ENCODE assay signal across 17 mouse cellular contexts in the genomic region with DNA sequence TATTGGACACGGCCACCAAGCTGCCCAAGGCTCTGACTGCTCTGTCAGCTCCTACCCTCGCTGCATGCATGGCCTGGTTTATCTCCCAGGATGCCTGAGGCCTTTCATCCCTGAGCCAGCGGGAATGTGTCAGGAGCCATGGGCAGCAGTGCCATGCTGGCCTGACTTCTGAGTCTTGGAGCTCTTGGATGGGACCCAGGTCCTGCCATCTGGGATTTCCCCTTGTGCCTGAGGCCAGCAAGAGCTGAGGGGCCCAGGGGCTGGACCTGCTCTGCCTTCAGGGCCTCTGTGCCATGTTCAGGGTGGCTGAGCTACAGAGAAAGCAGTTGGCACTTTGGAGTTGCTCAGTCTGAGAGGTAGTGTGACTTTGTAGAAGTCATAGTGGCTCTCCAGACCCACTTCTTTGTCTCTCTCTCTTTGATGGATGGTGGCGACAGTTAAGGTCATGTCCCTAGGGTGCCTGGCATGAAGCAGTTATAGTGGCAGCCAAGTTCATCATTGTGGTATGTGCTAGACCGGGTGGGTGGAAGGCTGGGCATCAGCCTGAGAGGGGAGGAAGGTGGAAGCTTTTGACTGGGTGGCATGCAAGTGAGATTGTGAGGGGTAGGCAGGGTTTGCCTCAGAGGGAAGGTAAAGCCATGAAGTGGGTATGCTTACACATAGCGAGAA. TPM values are rescaled to one million over a fixed set of nuclear protein-coding genes. Genes with fewer than 3 reads are reported as not detected.
DNase-seq lines count a peak whose midpoint lies in the region; ATAC-seq lines count a peak whose summit lies in the region.
"Had no signal": no experiment of that assay in that cellular context is flagged by ENCODE, and none has a peak within 500 bp of the region (broad histone marks: within the 10 kb centered on the region; RNA-seq: fewer than 3 reads in every experiment).

No protein-coding gene starts in this region.

- H3K36me3 ChIP-seq in heart, embryonic 10.5 days, result no peaks in the 10 kb centered on the region
- H3K36me3 ChIP-seq in embryonic facial prominence, embryonic 10.5 days (replicated peaks), result no peaks in the 10 kb centered on the region
- H3K36me3 ChIP-seq: forebrain, embryonic 12.5 days; hindbrain, embryonic 15.5 days; midbrain, embryonic 13.5 days; neural tube, embryonic 12.5 days had no signal

- H3K9me3 ChIP-seq in heart, embryonic 10.5 days, result no peaks in the 10 kb centered on the region
- H3K9me3 ChIP-seq in embryonic facial prominence, embryonic 10.5 days, result no peaks in the 10 kb centered on the region
- H3K9me3 ChIP-seq: forebrain, embryonic 12.5 days; hindbrain, embryonic 15.5 days; midbrain, embryonic 13.5 days; neural tube, embryonic 12.5 days had no signal

- DNase-seq in heart, adult 18-20 months, result peak; percentile 32 to 51
- DNase-seq in heart, embryonic 10.5 days (ENCODE audit: low spot score), result no peak
- peak; percentile 53 for DNase-seq in NIH3T3 (ENCODE audit: low read depth)
- peak; percentile 77 for DNase-seq in cerebellum, adult 11 months
- no peak for DNase-seq in embryonic facial prominence, embryonic 10.5 days (ENCODE audit: low spot score)
- DNase-seq in thymus, postnatal 36 days, result no peak
- no peak for DNase-seq in spleen, postnatal 4 days (ENCODE audit: low spot score in 2 of 2)
- DNase-seq: lung, embryonic 14.5 days; retina, postnatal 1 day had no signal

- H3K27me3 ChIP-seq in heart, embryonic 10.5 days (ENCODE audit: insufficient read depth, poor library complexity, severe bottlenecking), result peaks cover 39% of the 10 kb centered on the region
- 0 out of 2 replicates have a peak, but pooled peaks cover 5% of the 10 kb centered on the region for H3K27me3 ChIP-seq in embryonic facial prominence, embryonic 10.5 days (replicated peaks; ENCODE audit: low read depth, poor library complexity, severe bottlenecking)
- H3K27me3 ChIP-seq: hindbrain, embryonic 15.5 days; midbrain, embryonic 13.5 days; neural tube, embryonic 12.5 days had no signal

- 72% methylated on average over 6 of the region's 6 CpGs for WGBS in heart, embryonic 10.5 days
- WGBS in embryonic facial prominence, embryonic 10.5 days, result 84% methylated on average over 6 of the region's 6 CpGs

- H3K4me3 ChIP-seq in heart, embryonic 10.5 days, result no peak overlapping the region
- no peak overlapping the region for H3K4me3 ChIP-seq in embryonic facial prominence, embryonic 10.5 days
- H3K4me3 ChIP-seq: forebrain, embryonic 12.5 days; hindbrain, embryonic 15.5 days; midbrain, embryonic 13.5 days; neural tube, embryonic 12.5 days had no signal

- H3K27ac ChIP-seq in heart, embryonic 10.5 days, result no peak overlapping the region
- H3K27ac ChIP-seq in embryonic facial prominence, embryonic 10.5 days (replicated peaks), result peak overlapping the region; percentile 2; the same call in 1 of the 2 replicates
- H3K27ac ChIP-seq: forebrain, embryonic 12.5 days; hindbrain, embryonic 15.5 days; midbrain, embryonic 13.5 days; neural tube, embryonic 12.5 days had no signal

- H3K4me1 ChIP-seq in heart, embryonic 10.5 days, result peaks cover 10% of the 10 kb centered on the region
- H3K4me1 ChIP-seq in embryonic facial prominence, embryonic 10.5 days, result peaks cover 39% of the 10 kb centered on the region

- no peak for ATAC-seq in megakaryocyte, adult 5-6 weeks (ENCODE audit: poor library complexity, severe bottlenecking)
- ATAC-seq: CD4-positive, CD25-positive, alpha-beta regulatory T cell, adult 4 months; midbrain, embryonic 13.5 days had no signal

RNA-seq across cellular contexts. Expression of gene Cacna1i, which starts 30.1 kb away (rescaled TPM):
- total RNA-seq in heart, adult 18-20 months (2021), result under 1 TPM in 1 of 2 experiments, not detected in 1; 0.18 TPM
- polyA plus RNA-seq in heart, embryonic 10.5 days (2016; fragmentation: Nextera tagmentation; extraction: Ambion mirVana), result 0.04 TPM in 1 of 2 replicates, not detected in the other
- polyA plus RNA-seq in embryonic facial prominence, embryonic 10.5 days (2016; fragmentation: Nextera tagmentation; extraction: Ambion mirVana), result 0.02 and 0.03 TPM in 2 replicates
- 0.02 TPM in 1 of 2 replicates, not detected in the other for total RNA-seq in megakaryocyte, adult 5-6 weeks (2015)
- not detected in 2 replicates for total RNA-seq in megakaryocyte, adult 5-6 weeks (2017)
- polyA plus RNA-seq: CD4-positive, CD25-positive, alpha-beta regulatory T cell, adult 4 months; embryonic facial prominence, embryonic 11.5 days; kidney, embryonic 16.5 days; lung, embryonic 14.5 days had no signal

RNA-seq across cellular contexts. Expression of gene Rps19bp1, which starts 53.0 kb away (rescaled TPM):
- 10 to 100 TPM; 17.0 to 17.4 TPM for total RNA-seq in heart, adult 18-20 months (2021)
- 46.1 and 62.5 TPM in 2 replicates for polyA plus RNA-seq in heart, embryonic 10.5 days (2016; fragmentation: Nextera tagmentation; extraction: Ambion mirVana)
- 68.1 and 73.2 TPM in 2 replicates for polyA plus RNA-seq in embryonic facial prominence, embryonic 10.5 days (2016; fragmentation: Nextera tagmentation; extraction: Ambion mirVana)
- total RNA-seq in megakaryocyte, adult 5-6 weeks (2015), result 32.9 and 35.4 TPM in 2 replicates
- 12.6 and 20.3 TPM in 2 replicates for total RNA-seq in megakaryocyte, adult 5-6 weeks (2017)

Comparison
In these comparisons a context has a peak if more than half of its experiments do, and no peak if none do; other contexts are left out.
1. DNase-seq: peak in heart, adult 18-20 months (2 of 2), NIH3T3 (single experiment) and cerebellum, adult 11 months (single experiment); none in heart, embryonic 10.5 days (single experiment), embryonic facial prominence, embryonic 10.5 days (single experiment), thymus, postnatal 36 days (0 of 2) and spleen, postnatal 4 days (0 of 2).